In the genomic region with DNA sequence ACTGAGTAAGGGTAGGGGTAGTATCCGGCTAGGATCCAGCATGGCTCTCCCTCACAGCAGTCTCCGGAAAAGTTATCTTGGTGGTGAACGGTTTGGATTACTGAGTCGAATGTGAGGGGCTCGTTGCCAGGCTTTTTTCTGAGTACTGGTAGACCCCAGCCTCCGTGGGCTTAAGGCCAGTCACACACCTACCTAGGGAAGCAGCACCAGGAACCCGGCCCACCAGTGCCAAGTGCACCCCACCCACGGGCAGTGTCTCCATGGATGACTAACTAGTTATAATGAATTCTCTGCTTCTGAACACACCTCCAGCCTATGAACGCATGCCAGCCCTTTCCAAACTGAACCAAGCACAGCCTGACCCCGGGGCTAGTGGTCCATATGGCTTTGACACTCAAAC, we compare ENCODE assay signal across 9 mouse cellular contexts. TPM values are rescaled to one million over a fixed set of nuclear protein-coding genes. Genes with fewer than 3 reads are reported as not detected.
A peak's percentile ranks its signal among the peaks of the same experiment; 100 is the strongest.
DNase-seq lines count a peak whose midpoint lies in the region; TF ChIP-seq lines count a peak whose summit lies in the region.
"Had no signal": no experiment of that assay in that cellular context is flagged by ENCODE, and none has a peak within 500 bp of the region (broad histone marks: within the 10 kb centered on the region; RNA-seq: fewer than 3 reads in every experiment).

No protein-coding gene starts in this region.

- H3K27ac ChIP-seq in testis, adult 2 months (ENCODE audit: control insufficient read depth, insufficient read depth, low read depth, low read length) = no peak overlapping the region
- H3K27ac ChIP-seq: macrophage had no signal

- no peak for TF ChIP-seq POLR2A in testis, adult 2 months (IDR thresholded peaks at IDR 0.05; ENCODE audit: control insufficient read depth, low read depth, low read length)

- H3K4me1 ChIP-seq in testis, adult 2 months (ENCODE audit: control insufficient read depth, insufficient read depth, low read length) = peaks cover 22% of the 10 kb centered on the region

- no peaks in the 10 kb centered on the region for H3K36me3 ChIP-seq in testis, adult 2 months (ENCODE audit: control insufficient read depth, insufficient read depth, low read length)

- H3K27me3 ChIP-seq in testis, adult 2 months (ENCODE audit: control insufficient read depth, insufficient read depth, low read length) = no peaks in the 10 kb centered on the region

- no peak for TF ChIP-seq CTCF in testis, adult 2 months (IDR thresholded peaks at IDR 0.05; ENCODE audit: control insufficient read depth, insufficient read depth, insufficient replicate concordance, low read depth, low read length)

- peak overlapping the region; percentile 55; the same call in 1 of the 2 replicates for H3K4me3 ChIP-seq in testis, adult 2 months (ENCODE audit: control insufficient read depth, low read depth, low read length)

- DNase-seq in embryo, embryonic 11 days = peak; percentile 4
- no peak for DNase-seq in embryo, embryonic 10 days (ENCODE audit: low spot score)
- DNase-seq in testis, postnatal 10 days (ENCODE audit: low spot score) = no peak
- peak; percentile 67 to 69 for DNase-seq in left cerebral cortex, adult 18-20 months (ENCODE audit: low spot score in 2 of 2)
- DNase-seq in right cerebral cortex, postnatal 10 days (ENCODE audit: low spot score in 2 of 2) = peak; percentile 51 to 56
- DNase-seq in testis, postnatal 14 days (ENCODE audit: low spot score) = no peak
- no peak for DNase-seq in retina, postnatal 1 day

RNA-seq across cellular contexts. Expression of a gene that starts 1.6 kb away (rescaled TPM):
- 4.0 and 4.6 TPM in 2 replicates for polyA plus RNA-seq in testis, adult 2 months (2012; rRNA removed)
- 100 to 1,000 TPM; 101 to 110 TPM for total RNA-seq in left cerebral cortex, adult 18-20 months (2021)
- polyA plus RNA-seq: macrophage had no signal

Comparison
In these comparisons a context has a peak if more than half of its experiments do, and no peak if none do; other contexts are left out.
1. DNase-seq: peak in embryo, embryonic 11 days (single experiment), left cerebral cortex, adult 18-20 months (2 of 2) and right cerebral cortex, postnatal 10 days (2 of 2); none in embryo, embryonic 10 days (single experiment), testis, postnatal 10 days (single experiment), testis, postnatal 14 days (single experiment) and retina, postnatal 1 day (single experiment).